Mouse (Mus musculus) embryonic facial prominence, embryonic 14.5 days (tissue): Measurements from ENCODE around the gene Dner. TPM values are rescaled to one million over a fixed set of nuclear protein-coding genes. Genes with fewer than 3 reads are reported as not detected.

Experiments used
- ATAC-seq: fragments of 200-750 bp; cut with Nextera tagmentation; 2 replicates; pipeline ENCODE4 v1.8.0; 2017; ENCODE audit warnings: low read depth, moderate number of reproducible peaks, moderate TSS enrichment
- DNase-seq: peaks from one replicate; pipeline ENCODE4 v3.0.0-alpha.2; 2015; ENCODE audit warnings: low spot score
- H3K27ac ChIP-seq: fragments of 300-500 bp; sonication (generic); replicated peaks from 2 replicates; pipeline ENCODE4 v1.5.1; 2014; ENCODE audit warnings: low read depth, mild to moderate bottlenecking, low read length, moderate library complexity
- H3K27me3 ChIP-seq: fragments of 300-500 bp; sonication (generic); replicated peaks from 2 replicates; pipeline ENCODE4 v1.6.1; 2014; ENCODE audit warnings: low read length; ENCODE audit not compliant: control insufficient read depth, insufficient read depth
- H3K36me3 ChIP-seq: fragments of 300-500 bp; sonication (generic); 2 replicates; pipeline ENCODE4 v1.6.1; 2014; ENCODE audit warnings: low read length, mixed read lengths; ENCODE audit not compliant: control insufficient read depth, insufficient read depth
- H3K4me1 ChIP-seq: fragments of 300-500 bp; sonication (generic); 2 replicates; pipeline ENCODE4 v1.6.1; 2014; ENCODE audit warnings: antibody characterized with exemption, low read length; ENCODE audit not compliant: control insufficient read depth, insufficient read depth
- H3K4me2 ChIP-seq: fragments of 300-500 bp; sonication (generic); 2 replicates; pipeline ENCODE4 v1.6.1; 2014; ENCODE audit warnings: low read depth, mild to moderate bottlenecking, low read length, moderate library complexity, mixed read lengths
- H3K4me3 ChIP-seq: fragments of 300-500 bp; sonication (generic); 2 replicates; pipeline ENCODE4 v1.5.1; 2014; ENCODE audit warnings: low read depth, mild to moderate bottlenecking, low read length
- H3K9ac ChIP-seq: fragments of 300-500 bp; sonication (generic); 2 replicates; pipeline ENCODE4 v1.6.1; 2014; ENCODE audit warnings: low read depth, mild to moderate bottlenecking, low read length, moderate library complexity, mixed read lengths
- H3K9me3 ChIP-seq: fragments of 300-500 bp; sonication (generic); 2 replicates; pipeline ENCODE4 v1.6.1; 2016; ENCODE audit warnings: low read length; ENCODE audit not compliant: control insufficient read depth
- WGBS: fragments of 180-500 bp; shearing (Covaris S2); extraction: QIAGEN DNeasy Blood & Tissue Kit; methylation state at CpG from one replicate; pipeline ENCODE4 v1.1.7; 2014; 5-methylcytosine and 5-hydroxymethylcytosine counted together
- polyA plus RNA-seq: library from polyadenylated mRNA; unstranded; fragments of >200 nt; fragmentation: Nextera tagmentation; extraction: Ambion mirVana; gene quantifications from 2 replicates; pipeline ENCODE4 v1.2.1, GENCODE M21; 2014

Dner gene
- polyA plus RNA-seq, 1 experiment from 2014 or later = 13.3 TPM

DNA sequence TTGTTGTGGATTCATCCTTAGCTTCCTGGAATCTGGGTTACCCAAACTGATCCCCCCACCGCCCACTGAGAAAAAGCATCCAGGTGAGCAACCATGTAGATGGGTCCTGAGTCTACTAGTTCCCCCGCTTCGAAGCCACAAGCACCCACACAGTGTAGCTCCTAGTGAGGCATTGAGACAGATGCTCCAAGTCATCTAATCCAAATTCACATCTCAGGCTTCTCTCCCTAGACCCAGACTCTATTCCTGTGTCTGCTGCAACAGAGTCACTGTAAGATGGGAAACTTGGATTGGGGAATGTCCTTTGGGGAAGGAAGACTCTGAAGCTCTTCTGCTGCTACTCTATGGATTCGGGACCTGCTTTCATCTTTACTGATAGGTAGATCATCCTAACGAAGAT lies 314.0 kb downstream of the Dner start:
- Histone ChIP-seq H3K27me3 (no peaks in the 10 kb centered on the region), H3K4me1 (0 out of 2 replicates have a peak, but pooled peaks cover 3% of the 10 kb centered on the region), H3K9ac (no peak overlapping the region), H3K27ac (no peak overlapping the region), H3K36me3 (no peaks in the 10 kb centered on the region), H3K4me3 (no peak overlapping the region), H3K9me3 (no peaks in the 10 kb centered on the region), H3K4me2 (no peak overlapping the region)
- WGBS = 91% methylated on average over 5 of the region's 5 CpGs
- no peak for DNase-seq
- ATAC-seq = no peak

DNA sequence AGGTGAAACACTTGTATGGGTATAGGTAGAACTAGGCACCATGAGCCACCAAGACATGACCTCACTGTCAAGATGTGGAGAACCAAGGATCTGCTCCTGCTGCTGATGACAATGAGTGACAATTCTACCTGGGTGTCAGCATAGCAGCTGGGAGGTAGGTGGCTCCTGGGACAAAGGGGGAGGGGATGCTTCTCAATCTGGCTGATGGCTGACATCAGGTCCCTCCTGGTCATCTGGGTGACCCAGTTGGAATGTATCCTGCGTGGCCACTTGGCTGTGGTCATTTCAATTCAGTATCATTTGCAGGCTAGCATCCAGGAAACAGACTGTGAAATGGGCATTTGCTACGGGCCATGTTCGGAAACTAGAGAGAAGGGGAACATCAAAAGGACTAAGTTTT lies 315.1 kb downstream of the Dner start:
- Histone ChIP-seq H3K27ac (no peak overlapping the region), H3K27me3 (no peaks in the 10 kb centered on the region), H3K9me3 (no peaks in the 10 kb centered on the region), H3K4me1 (no peaks in the 10 kb centered on the region), H3K9ac (no peak overlapping the region), H3K4me2 (no peak overlapping the region), H3K4me3 (no peak overlapping the region), H3K36me3 (no peaks in the 10 kb centered on the region)
- 69% methylated on average over 3 of the region's 3 CpGs for WGBS
- ATAC-seq (no peak), DNase-seq (no peak)

DNA sequence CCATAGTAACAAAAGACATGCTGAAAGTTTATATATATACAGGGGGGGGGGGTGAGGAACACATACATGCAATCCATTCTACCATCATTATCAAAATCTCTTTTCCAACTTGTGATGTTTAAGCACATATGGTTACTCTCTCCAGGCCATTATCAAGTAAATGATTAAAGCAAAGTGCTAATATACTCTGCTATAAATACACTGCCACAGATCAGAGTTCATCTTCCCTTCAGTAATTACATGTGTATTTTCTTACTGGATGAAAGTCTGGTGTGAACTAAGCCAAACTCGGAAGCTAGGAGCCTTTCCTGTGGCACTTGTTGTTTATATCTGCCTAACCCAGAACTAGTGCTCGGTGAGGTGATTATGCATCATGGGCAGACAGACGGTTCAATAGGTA lies 328.3 kb downstream of the Dner start:
- 71% methylated on average over 3 of the region's 3 CpGs for WGBS
- Histone ChIP-seq H3K36me3 (no peaks in the 10 kb centered on the region), H3K27me3 (no peaks in the 10 kb centered on the region), H3K4me2 (no peak overlapping the region), H3K4me1 (no peaks in the 10 kb centered on the region), H3K9me3 (no peaks in the 10 kb centered on the region), H3K27ac (no peak overlapping the region), H3K4me3 (no peak overlapping the region), H3K9ac (no peak overlapping the region)
- DNase-seq (no peak), ATAC-seq (no peak)

DNA sequence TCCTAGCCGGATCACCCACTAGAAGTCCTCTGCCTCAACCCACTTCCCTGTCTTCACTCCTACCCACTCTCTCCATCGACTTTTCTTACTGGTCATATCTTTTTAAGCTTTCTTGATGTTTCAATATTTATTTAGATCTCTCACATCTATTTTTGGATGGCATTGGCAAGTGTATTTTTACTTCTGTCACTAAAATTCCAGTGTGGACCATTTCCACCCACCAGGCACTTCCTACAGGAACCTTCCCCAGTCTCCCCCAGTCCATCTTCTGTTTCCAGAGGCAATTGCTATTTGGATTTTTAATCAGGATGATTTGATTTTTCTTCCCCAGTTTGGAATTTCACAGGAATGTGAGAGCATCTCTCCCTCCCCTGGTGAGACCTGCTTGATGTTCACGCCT lies 329.5 kb downstream of the Dner start:
- Histone ChIP-seq H3K4me2 (no peak overlapping the region), H3K4me1 (no peaks in the 10 kb centered on the region), H3K9ac (no peak overlapping the region), H3K4me3 (no peak overlapping the region), H3K27me3 (no peaks in the 10 kb centered on the region), H3K36me3 (no peaks in the 10 kb centered on the region), H3K9me3 (no peaks in the 10 kb centered on the region), H3K27ac (no peak overlapping the region)
- ATAC-seq = no peak
- no peak for DNase-seq
- 76% methylated on average over 3 of the region's 3 CpGs for WGBS

DNA sequence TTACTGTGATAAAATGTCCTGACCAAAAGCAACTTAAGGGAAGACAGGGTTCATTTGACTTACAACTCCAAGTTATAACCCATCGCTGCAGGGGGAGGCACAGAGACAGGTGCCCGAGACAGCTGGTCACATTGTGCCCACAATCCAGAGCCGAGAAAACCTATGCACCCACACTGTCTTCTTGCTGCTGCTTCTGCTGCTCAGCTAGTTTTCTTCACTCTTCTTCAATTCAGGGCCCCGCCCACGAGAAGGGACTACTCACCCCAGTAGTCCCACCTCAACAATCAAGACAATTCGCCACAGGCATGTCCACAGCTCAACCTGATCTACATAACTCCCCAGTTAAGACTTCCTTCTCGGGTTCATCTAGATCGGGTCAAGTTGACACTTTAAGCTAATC lies 332.1 kb downstream of the Dner start, which contains the start of gene Pid1:
TSS of gene Pid1 (minus strand) at position 214 of the 400 bp plus-strand sequence.
- no peaks in the 10 kb centered on the region for H3K27me3 ChIP-seq
- no peak for DNase-seq
- WGBS = 90% methylated on average over 8 of the region's 8 CpGs

DNA sequence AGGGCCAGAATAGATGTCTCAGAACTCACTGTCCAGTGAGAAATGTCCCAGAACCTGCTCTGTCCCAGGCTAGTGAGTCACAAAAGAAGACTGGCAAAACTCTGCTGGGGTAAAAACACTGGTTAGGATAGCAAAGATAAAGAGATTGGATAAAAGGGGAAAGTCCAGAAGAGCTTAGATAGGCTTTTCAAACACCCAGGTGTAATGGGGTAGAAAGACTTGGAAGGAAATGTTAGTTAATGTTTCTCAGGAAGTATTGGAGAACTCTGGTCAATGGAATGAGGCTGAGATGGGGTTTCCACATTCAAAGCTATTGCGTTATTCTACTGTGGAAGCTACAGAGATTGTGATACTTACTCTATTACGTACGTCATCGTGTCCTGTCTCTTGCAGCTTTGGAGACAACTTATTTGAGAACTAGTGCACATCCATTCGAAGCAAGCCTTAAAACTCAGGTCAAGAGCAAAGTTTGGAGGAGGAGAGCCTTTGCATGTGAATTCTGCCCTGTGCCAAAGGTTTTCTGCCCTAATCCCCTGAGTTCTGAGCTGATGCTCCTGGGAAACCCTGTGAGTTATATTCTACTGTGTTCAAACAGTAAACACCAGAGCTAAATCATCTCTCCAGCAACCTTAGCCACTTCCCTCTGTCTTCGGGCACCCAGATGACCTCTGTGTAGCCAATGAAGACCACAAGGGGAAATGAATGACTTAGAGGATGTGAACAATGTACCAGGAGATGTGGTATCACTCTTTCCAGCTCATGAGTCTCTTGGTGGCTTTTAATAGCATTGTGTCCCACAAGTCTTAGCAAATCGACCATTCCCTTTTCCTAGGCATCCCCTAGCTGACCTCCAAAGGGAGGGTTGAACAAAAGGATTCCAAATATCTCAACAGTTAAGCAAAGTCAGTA lies 333.1 kb downstream of the Dner start:
- Histone ChIP-seq H3K9ac (no peak overlapping the region), H3K9me3 (no peaks in the 10 kb centered on the region), H3K36me3 (no peaks in the 10 kb centered on the region), H3K27me3 (no peaks in the 10 kb centered on the region), H3K4me2 (no peak overlapping the region), H3K4me1 (no peaks in the 10 kb centered on the region), H3K27ac (no peak overlapping the region), H3K4me3 (no peak overlapping the region)
- WGBS = 92% methylated on average over 7 of the region's 7 CpGs
- ATAC-seq (no peak), DNase-seq (no peak)

More for the DNA sequence above, 332.1 kb downstream of the Dner start, which contains the start of gene Pid1:
- no peak for ATAC-seq
- no peak within 1 kb of the TSS for H3K9ac ChIP-seq
- H3K36me3 ChIP-seq = no peaks in the 10 kb centered on the region
- H3K9me3 ChIP-seq = no peaks in the 10 kb centered on the region
- H3K27ac ChIP-seq = no peak within 1 kb of the TSS
- no peaks in the 10 kb centered on the region for H3K4me1 ChIP-seq
- no peak within 1 kb of the TSS for H3K4me2 ChIP-seq
- no peak within 1 kb of the TSS for H3K4me3 ChIP-seq

DNA sequence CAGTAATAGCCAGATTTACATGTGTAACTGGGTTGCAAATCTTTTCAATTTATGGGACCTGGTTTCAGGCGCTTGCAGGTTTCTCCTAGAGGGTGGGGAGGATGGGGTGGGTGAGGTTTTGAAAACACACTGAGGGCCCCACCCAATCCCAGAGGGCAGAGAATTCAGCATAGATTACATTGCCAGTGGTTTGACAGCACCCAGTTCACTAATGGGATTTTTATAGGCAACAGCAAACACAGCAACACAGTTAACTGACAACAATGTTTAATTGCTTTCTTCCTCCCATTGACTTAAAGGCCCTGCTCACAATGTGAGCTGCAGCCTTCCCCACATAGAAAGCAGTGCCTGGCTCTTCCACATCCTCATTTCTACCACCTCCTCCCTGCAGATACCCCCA lies 333.8 kb downstream of the Dner start:
- WGBS = 67% methylated on average over 1 of the region's 1 CpGs
- Histone ChIP-seq H3K27me3 (no peaks in the 10 kb centered on the region), H3K4me2 (no peak overlapping the region), H3K4me1 (no peaks in the 10 kb centered on the region), H3K4me3 (no peak overlapping the region), H3K9ac (no peak overlapping the region), H3K36me3 (no peaks in the 10 kb centered on the region), H3K27ac (no peak overlapping the region), H3K9me3 (no peaks in the 10 kb centered on the region)
- DNase-seq = no peak
- ATAC-seq = no peak

DNA sequence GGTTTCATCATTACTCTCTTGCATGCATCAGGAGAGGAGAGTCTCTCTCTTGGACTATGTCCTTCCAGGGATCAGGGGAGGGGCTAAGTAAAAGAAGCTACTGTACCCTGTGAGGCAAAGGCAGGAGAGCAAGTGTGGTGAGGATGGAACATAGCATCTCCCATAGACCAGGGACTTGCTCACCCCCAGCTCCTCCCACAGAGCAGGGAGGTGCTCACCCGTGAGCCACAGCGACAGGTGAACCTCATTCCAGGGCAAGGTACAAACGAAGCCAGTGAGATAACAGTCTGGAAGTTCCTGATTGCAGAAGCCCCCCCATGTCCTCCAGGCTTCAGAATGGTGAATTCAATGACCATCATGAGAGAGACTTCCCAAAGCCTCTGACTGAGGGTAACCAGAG lies 334.6 kb downstream of the Dner start:
- no peak overlapping the region for H3K9ac ChIP-seq
- H3K4me3 ChIP-seq = no peak overlapping the region
- 70% methylated on average over 3 of the region's 3 CpGs for WGBS
- no peaks in the 10 kb centered on the region for H3K36me3 ChIP-seq
- ATAC-seq = no peak
- no peak overlapping the region for H3K4me2 ChIP-seq
- H3K27ac ChIP-seq = no peak overlapping the region
- no peak for DNase-seq
- H3K9me3 ChIP-seq = no peaks in the 10 kb centered on the region
- no peaks in the 10 kb centered on the region for H3K4me1 ChIP-seq
- H3K27me3 ChIP-seq = no peaks in the 10 kb centered on the region
